Mouse (Mus musculus) embryo, embryonic 10.5 days (tissue): ENCODE measurements around the gene B3galt4.
A peak's percentile ranks its signal among the peaks of the same experiment; 100 is the strongest.
"Not testable (repeated sequence)": the region's sequence is repeated elsewhere in the genome, so short reads cannot be mapped to it uniquely, and the experiment has no call there.

Experiments
- DNase-seq: peaks from one replicate; pipeline ENCODE4 v3.0.0-alpha.2; 2015; ENCODE audit warnings: low spot score

B3galt4 gene

GRCm38 (mm10) chr17:33968489-33968888 lies 17.2 kb upstream of the B3galt4 start:
- peak; percentile 92 for DNase-seq

DNA sequence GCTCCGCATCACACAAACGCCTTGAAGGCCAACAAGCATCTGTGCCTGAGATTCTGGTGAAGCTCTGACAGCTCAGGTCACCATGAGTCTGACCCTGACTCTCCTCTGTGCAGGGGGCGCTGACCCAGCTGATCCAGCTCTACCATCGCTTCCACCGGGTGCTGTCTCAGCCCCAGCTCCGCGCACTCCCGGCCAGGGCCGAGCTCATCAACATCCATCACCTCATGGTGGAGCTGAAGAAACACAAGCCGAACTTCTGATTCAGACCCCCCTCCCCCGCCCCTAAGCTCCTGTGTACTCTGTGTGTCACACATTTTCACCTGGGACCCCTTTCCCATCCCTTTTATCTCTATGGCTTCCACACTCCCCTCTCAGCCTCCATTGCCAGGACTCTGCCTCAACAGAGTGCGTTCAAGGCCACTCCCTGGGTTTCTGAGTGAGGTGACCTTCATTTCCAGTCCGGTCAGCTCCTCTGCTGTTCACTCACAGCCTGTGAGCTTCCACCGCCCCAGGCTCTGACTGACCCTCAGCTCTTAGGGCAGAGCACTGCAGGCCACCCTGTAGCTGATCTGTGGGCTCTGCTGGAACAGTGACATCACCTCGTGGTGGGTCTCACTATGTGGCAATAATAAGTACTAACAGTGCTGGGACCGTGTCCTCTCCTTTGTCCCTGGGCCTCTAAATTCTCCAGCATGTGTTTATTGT lies 14.7 kb upstream of the B3galt4 start:
- no peak for DNase-seq

GRCm38 (mm10) chr17:33965082-33965845 lies 14.0 kb upstream of the B3galt4 start:
- no peak for DNase-seq

DNA sequence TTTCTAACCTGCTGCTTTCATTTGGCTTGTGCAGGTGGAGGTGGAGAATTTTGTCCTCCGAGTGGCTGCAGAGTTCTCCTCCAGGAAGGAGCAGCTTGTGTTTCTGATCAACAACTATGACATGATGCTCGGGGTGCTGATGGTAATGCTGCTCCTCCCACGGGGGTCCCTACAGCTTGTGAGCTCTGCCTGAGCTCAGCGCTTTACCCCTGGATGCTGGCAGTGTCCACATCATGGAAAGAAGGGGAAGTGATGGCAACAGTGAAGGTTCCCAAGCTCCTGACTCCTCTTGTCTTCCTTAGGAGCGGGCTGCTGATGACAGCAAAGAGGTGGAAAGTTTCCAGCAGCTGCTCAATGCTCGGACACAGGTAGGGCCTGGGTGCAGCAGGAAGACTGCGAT lies 11.6 kb upstream of the B3galt4 start:
- DNase-seq: no peak

GRCm38 (mm10) chr17:33959948-33960347 lies 8.7 kb upstream of the B3galt4 start:
- no peak for DNase-seq

GRCm38 (mm10) chr17:33959135-33959534 lies 7.8 kb upstream of the B3galt4 start:
- DNase-seq: no peak

DNA sequence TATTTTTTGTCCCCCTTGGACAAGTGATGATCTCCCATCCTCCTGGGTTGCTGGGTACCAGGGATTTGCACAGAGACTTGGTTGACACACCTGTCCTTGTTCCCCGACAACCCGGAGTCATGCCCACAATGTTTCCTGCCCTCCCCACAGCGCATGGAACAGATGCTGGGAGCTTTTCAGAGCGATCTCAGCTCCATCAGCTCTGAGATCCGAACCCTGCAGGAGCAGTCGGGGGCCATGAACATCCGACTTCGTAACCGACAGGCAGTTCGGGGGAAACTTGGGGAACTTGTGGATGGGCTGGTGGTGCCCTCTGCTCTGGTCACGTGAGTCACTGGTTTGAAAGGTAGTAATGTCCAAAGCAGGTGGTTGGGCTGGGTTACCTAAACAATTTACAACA lies 7.2 kb upstream of the B3galt4 start:
- DNase-seq: no peak

DNA sequence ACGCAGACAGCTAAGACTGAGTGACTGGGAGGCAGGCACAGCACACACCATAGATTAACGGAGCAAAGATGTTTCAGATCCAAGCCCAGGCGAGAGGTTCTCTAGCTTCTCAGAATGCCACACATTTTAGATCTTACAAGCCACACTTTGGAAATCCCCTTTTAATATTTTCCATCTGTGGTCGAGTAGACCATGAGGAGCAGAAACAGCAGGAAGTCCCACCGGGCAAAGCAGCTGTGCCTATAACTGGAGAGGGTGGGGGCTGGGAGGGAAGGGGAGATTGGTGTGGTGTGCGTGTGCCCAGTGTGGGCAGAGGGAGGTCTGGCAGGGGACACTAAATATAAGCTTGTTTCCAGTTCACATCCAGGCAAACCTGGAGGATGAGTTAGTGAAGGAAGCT lies 6.2 kb upstream of the B3galt4 start:
- DNase-seq: no peak

DNA sequence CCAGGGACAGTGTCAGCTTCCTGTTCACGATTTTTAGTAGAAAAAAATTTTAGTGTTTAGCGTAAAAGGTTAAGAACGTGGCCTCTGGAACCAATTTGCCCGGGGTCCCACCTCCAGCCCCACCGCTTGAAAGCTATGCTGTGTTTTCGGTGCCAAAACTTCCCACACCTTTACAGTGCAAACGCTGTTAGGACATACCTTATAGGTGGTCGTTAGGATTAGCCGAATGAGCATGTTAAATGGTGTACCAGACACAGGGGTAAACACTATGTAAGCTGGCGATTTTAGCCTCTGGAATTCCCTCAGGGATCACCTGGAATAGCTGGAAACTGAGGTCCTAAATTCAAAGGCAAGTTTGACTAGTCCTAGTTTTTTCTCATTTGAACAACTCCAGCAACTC lies 5.0 kb upstream of the B3galt4 start:
- no peak for DNase-seq

- DNase-seq: peak; percentile 99
Observed at GRCm38 (mm10) chr17:33955555-33956214, 4.4 kb upstream of the B3galt4 start, which contains the start of the genes Vps52 and Rps18. Gene Vps52 (plus strand): TSS chr17:33955812. Gene Rps18 (minus strand): TSS chr17:33956001.

DNA sequence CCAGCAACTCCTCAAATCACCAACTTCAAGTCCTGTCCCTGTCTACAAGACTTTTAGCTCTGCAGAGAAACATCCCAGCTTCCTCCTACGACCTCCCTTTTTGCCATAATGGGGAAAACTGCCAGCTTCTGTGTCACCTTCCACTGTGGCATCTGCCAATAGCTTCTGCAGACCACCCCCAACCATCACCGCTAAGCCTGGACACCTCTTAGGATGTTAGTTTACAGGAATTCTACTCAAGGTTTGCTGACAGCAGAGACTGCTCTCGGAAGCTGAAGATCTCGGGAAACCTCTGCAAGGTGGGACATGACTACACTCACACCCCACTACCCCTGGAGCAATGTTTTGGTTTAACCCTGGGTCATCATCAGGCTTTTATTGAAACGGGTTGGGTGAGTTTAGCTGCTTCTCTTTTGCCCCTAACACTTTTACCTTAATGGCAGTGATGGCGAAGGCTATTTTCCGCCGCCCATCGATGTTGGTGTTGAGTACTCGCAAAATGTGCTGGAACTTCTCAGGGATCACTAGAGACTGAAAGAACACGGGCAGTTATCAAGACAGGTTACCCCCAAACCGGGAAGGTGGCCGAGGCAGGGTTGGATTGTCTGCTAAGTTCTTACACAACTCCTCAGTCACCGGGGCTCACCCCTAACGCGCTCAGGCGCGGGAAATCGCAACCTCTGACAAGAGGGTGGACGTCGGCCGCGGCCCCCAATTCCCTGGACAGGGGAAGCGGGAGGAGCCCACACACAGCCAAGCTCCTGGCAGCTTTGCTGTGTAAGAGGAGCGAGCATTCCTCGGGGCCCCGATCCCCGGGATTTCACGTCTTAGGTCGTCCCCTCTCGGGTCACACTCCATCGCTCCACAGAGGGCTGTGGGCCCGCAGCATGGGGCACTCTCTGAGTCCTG lies 3.6 kb upstream of the B3galt4 start:
- no peak for DNase-seq

GRCm38 (mm10) chr17:33953961-33954565 lies 2.8 kb upstream of the B3galt4 start:
- DNase-seq: no peak

DNA sequence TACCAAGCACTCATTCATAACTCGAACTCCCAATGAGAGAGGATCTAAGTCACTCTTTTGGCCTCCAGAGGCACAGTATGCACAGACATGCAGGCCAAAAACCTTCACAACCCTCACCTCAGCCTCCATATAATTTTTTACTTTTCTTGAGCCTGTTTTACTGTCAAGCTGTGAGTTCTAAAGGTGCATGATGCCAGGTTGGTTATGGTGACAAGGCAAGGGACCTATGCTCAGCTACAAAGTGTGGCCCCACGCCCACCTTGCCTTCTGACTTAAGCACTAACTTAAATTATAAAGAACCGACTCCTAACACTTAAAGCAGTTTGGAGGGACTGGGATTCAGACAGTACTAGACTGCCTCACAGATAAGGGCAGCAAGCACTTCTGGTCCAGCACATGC lies 2.0 kb upstream of the B3galt4 start:
- DNase-seq: no peak

GRCm38 (mm10) chr17:33952879-33953278 lies 1.6 kb upstream of the B3galt4 start:
- DNase-seq: no peak

- not testable (repeated sequence) for DNase-seq
Observed at GRCm38 (mm10) chr17:33952015-33952414, 727 bp upstream of the B3galt4 start.

GRCm38 (mm10) chr17:33950131-33950625 lies 1.1 kb downstream of the B3galt4 start:
- DNase-seq: no peak

GRCm38 (mm10) chr17:33948905-33949537 lies 2.3 kb downstream of the B3galt4 start:
- no peak for DNase-seq

GRCm38 (mm10) chr17:33948090-33948904 lies 3.0 kb downstream of the B3galt4 start:
- DNase-seq: no peak

DNA sequence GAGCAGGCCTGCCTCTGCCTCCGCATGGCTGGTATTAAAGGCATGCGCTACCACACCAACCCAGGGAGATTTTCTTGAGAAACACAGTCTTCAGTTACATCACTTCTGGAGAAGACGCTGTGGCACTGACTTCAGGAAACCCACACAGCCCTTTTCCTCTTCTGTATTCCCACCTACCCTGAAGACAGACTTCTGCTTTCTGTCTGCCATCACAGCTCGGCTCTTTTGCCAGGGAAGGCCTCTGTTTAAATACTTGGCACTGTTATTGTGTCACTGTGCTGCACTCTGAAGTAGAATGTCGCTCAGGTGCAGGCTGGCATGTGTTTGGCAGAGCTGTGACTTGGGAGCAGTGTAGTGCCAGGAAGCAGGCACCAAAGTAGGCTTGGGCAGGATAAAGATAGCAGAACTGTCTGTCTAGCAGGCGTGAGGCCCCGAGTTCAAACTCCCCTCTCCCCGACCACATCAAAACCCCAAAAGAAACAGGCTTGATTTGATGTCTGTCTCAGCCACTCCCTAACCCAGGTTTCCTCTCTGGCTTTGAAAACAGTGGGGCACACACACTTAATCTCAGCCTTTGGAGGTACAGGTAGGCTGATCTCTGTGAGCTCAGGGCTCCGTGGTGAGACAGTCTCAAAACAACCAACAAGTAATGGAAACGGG lies 3.7 kb downstream of the B3galt4 start:
- DNase-seq: no peak
